Mouse (Mus musculus) gastrocnemius, postnatal 36 days (tissue): ENCODE results near the gene Bax. TPM values are rescaled to one million over a fixed set of nuclear protein-coding genes. Genes with fewer than 3 reads are reported as not detected.

Source experiments
- DNase-seq, 2 experiments: peaks; one replicate each; pipeline ENCODE4 v3.0.0; 2022
- intact Hi-C: fragments of 180-260 bp; cut with DNase I; formaldehyde crosslinking; loops from one replicate; pipeline ENCODE4 v1.15.1; 2025
- long read RNA-seq, 2 experiments: library from polyadenylated mRNA; stranded (forward); transcript quantifications; one replicate each; pipeline ENCODE4 v2.0.0; 2021
- total RNA-seq, 2 experiments: library from RNA; stranded (reverse); gene quantifications; 2 replicates each; pipeline ENCODE4 v1.2.3; 2021

Gene Bax
- 10 to 100 TPM; 13.8 to 14.6 TPM for total RNA-seq
- long read RNA-seq, experiment 1, transcript Bax-201 (6 exons, 867 nt), result major isoform, 11 of 16 reads
- long read RNA-seq, experiment 1, partial matches to known transcripts, result 0 of 16 reads
- long read RNA-seq, experiment 1, other reads (novel, unspliced or antisense), result 5 of 16 reads
- long read RNA-seq, experiment 2, transcript Bax-201 (6 exons, 867 nt), result major isoform, 19 of 30 reads
- long read RNA-seq, experiment 2, partial matches to known transcripts, result 1 of 30 reads
- long read RNA-seq, experiment 2, other reads (novel, unspliced or antisense), result 6 of 30 reads

DNA sequence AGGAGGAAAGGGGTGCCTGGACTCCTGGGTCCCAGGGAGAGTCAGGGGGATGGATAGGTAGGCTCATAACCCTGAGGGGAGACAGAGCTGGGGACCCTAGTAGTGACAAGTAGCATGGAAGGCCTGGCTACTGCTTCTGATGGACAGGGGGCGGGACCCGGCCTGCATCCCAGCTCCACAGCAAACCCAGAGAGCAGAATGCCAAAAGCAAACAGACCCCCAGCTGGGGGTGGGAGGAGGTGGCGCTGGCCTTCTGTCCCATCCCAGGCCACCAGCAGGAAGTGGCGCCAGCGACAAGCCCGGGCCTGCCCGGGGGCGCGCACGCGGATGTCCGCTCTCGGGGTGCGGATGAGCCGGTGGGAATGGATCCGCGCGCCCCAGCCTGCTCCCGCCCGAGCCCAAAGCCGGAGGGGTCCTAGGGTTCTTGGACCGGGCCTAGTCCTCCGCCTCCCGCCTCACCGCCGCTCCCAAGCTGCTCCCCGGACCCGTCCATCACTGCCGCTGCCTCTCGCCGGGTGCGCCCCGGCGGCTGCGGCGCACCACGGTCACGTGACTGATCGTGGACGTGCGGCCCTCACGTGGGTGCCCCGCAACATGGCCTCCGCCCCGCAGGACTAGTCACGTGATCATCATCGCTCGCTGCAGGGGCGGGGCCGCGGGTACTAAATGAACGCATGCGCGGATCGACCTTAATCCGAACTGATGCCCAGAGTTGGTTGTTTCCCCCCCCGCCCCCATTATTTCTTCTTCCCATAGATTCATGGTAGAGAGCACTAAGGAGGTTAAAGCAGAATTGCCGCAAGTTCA is at the start of gene Bax:
Gene Bax (minus strand): TSS at position 616 of the 807 bp plus-strand sequence.
- intact Hi-C loops, result loop anchor here (1.0 kb wide), 1 partner anchor 114 kb away; no protein-coding TSS in a partner anchor
- peak; percentile 90 to 95 for DNase-seq

- no peak for DNase-seq
- intact Hi-C loops, result loop anchor here (5.0 kb wide), 1 partner anchor 38 kb away; no protein-coding TSS in a partner anchor
These were observed 48.7 kb upstream of the Bax start for GRCm38 (mm10) chr7:45515436-45515835.

- DNase-seq, result no peak
- intact Hi-C loops, result no loop called here
These were observed 47.7 kb upstream of the Bax start for GRCm38 (mm10) chr7:45514411-45514810.

DNA sequence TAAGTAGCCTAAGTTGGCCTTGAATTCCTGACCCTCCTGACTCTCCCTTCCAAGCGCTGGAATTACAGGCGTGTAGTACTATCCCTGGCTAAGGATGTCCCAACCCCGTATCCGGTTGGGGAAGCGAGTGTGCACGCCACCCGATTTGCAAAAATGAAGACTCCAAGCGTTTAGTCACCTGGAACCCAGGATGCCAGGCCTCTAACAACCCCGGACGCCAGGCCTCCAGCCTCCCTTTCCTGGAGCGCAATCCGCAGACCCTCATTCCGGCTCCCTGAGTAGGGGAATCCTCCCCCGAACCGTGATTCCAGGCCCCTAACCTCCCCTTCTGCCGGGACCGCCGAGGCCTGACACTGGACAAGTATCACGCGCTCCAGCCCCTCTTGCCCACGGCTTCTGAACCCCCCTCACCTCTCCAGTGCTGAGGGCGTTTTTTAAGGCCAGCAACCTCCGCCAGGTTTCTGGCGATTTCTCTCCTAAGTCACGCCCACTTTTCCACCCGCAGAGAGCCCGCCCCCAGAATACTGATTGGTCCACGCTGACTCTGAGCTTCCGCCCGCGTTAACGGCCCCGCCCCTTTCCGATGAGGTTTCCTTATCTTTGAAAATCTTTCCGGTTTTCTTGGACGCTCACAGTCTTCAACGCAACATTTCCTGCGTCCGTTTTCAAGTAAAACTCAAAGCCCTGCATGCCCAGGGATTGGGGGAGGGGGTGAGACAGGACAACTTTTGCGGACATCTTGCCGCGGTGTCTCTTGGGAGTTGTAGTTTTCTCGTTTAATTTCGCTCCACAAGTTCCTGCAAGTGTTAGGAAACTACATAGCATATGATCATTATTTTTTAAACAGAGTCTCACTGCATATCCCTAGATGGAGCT is 43.5 kb upstream of the Bax start, which contains the start of gene Nucb1:
Gene Nucb1 (minus strand): TSS at position 495 of the 876 bp plus-strand sequence.
- DNase-seq, result peak; percentile 89
- intact Hi-C loops, result no loop called here

DNA sequence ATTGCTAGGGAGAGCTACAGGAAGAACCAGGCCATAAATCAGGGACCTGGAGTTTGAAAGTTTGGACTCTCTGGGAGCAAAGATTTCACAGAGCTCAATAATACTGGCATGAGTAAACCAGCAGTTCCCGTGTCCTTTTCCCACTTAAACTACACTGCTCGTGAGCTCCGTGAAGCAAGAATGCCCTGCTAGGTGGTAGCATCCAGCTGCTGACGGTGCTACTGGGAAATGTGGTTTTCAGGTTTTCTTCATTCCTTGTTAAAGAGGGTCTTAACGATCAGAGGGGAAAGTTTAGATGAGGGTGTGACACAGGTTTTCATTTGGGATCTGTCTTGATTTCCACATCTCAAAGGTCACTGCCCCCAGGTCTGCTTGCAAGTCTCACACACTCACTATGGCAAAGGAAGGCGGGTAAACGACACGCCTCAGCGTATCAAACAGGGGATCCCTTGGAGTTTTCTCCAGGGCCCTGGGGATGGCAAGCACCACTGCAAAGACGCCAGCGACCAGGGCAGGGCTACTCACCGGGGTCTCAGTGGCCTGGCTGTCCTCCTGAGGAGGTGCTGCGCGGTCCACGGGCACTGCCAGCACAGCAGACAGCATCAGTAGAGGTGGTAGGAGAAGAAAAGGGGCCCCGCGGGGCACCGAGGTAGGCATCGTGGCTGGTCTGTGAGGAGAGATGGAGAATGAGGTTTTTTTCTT is 42.6 kb upstream of the Bax start:
- intact Hi-C loops, result no loop called here
- no peak for DNase-seq

GRCm38 (mm10) chr7:45508561-45508960 is 41.9 kb upstream of the Bax start:
- intact Hi-C loops, result no loop called here
- no peak for DNase-seq

DNA sequence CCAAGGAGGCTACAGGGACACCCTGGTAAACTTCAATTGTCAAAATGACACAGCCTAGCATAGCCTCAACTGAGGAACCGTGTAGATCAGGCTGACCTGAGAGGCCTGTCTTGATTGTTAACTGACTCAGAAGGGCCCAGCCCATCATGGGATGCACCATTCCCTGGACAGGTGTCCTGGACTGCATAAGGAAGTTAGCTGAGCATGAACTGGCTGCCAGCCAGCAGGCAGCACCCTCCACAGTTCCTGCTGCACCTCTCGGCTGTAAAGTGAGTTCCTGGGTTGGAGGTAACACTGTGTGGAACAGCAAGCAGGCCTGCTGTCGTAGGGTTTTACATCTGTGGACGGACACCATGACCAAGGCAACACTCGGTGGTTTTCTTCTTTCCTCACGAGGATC is 40.9 kb upstream of the Bax start:
- intact Hi-C loops, result no loop called here
- no peak for DNase-seq

DNA sequence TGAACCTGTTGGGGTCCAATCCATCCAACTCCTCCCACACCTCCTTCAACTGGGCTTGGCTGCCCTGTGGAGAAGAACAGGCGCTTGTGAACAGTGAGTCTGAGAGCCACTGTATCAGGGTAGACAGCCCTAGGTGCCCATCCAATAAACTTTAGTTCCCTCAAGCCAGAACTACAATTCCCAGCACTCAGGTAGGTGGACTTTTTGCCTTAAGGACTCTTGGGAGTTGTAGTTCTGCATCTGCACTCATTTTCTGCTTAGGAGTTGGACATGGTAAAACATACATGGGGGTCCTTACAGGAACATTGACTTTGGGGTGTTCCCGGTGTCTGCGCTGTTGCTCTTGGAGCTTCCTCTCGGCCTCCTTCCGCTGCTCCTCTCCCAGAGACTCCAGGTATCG is 31.7 kb upstream of the Bax start:
- intact Hi-C loops, result no loop called here
- DNase-seq, result no peak

GRCm38 (mm10) chr7:45494548-45494947 is 27.9 kb upstream of the Bax start:
- DNase-seq, result no peak
- intact Hi-C loops, result no loop called here

DNA sequence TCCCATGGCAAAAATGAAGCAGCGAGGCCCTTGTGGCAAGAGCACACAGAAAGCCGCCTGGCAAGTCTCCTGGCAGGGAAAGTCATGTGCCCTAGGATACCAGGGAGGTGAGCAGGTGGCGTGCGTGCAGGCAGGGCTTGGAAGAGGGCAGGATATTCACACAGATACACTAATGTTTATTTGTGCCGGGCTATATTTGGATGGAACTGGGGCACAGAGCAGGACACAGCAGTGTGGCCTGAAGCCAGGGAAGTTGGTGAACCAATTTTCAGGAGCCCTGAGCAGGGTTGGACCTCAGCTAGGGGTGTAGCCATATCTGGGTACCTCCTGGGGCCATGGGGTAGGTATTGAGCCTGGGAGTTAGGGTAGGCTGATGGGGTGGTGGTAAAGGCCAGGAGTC is 26.3 kb upstream of the Bax start:
- intact Hi-C loops, result no loop called here
- DNase-seq, result peak in 1 of 2 experiments; percentile 39

DNA sequence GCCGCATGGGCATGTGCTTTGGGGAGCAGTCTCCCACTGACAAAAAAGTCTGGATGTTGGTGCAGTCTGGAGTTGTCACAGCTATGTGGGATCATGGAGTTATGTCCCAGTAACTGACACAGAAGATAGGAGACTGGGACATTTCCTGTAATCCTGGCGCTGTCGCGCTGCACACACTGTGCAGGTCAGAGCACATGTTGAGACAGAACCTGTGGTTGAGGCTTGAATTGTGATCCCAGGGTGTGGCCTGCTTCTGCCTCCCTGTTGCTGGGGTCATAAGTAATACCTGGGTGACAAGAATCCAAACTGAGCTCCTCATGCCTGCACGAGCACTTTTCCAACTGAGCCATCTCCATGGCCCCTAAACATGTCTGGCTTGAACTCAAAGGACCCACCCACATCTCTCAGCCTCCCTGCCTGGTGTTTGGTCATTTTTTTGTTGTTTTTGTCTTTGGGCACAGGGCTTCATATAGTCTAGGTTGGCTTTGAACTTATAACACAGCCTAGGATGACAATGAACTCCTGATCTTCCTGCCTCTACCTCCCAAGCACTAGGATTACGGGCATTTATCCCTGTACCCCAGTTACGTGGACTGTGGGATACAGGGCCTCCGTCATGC is 25.6 kb upstream of the Bax start:
- DNase-seq, result no peak
- intact Hi-C loops, result no loop called here

DNA sequence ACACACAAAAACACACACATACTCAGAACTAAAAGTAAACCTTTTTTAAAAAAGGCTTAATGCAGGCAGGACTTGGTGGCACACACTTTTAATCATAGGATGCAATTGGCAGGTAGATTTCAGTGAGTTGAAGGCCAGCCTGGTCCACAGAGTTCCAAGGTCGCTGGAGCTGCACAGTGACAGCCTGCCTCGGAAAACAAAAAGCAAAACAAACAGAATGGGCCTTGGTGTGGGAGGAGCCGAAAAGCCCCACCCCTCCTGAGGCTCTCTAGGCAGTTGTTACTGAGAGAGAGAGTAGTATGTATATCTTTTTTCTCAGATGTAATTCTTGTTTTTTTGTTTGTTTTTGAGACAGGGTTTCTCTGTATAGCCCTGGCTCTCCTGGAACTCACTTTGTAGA is 24.6 kb upstream of the Bax start:
- no peak for DNase-seq
- intact Hi-C loops, result no loop called here

- no peak for DNase-seq
- intact Hi-C loops, result no loop called here
These were observed 24.1 kb upstream of the Bax start for GRCm38 (mm10) chr7:45490822-45491221.

- no peak for DNase-seq
- intact Hi-C loops, result no loop called here
These were observed 22.9 kb upstream of the Bax start for GRCm38 (mm10) chr7:45489578-45489977.

- peak; percentile 60 to 67 for DNase-seq
- intact Hi-C loops, result no loop called here
These were observed 21.9 kb upstream of the Bax start, which contains the start of gene Dhdh for GRCm38 (mm10) chr7:45488293-45489204. TSS of gene Dhdh (minus strand) at chr7:45488805.

DNA sequence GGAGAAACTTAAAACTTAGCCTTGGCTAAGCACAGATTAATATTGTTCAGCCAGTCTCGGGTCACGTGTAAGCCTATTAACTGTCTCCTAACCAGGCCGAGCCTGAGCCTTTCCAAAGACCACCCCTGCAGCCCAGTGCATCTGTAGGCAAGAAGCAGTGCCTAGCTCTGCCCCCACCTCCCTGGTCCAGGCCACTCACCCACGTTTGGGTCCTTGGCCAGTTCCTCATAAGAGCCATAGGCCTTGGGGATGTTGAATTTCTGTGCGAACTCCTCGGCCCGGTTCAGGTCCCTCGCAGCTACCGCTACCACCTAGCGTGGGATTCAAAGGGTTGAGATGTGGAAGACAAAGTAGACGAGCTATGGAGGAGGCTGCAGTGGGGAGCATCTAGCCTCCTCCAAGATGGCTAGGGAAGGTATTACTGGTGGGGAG is 21.2 kb upstream of the Bax start:
- intact Hi-C loops, result no loop called here
- no peak for DNase-seq

GRCm38 (mm10) chr7:45486761-45487415 is 20.2 kb upstream of the Bax start, which contains the start of gene Gm45808:
TSS of gene Gm45808 (minus strand) at chr7:45486811.
- intact Hi-C loops, result no loop called here
- peak in 1 of 2 experiments; percentile 9 for DNase-seq

- no peak for DNase-seq
- intact Hi-C loops, result no loop called here
These were observed 19.5 kb upstream of the Bax start for GRCm38 (mm10) chr7:45486158-45486557.
